Mouse (Mus musculus) thymus, adult 2 months (tissue): ENCODE measurements around the gene Sohlh2.

ENCODE experiments used
- CTCF ChIP-seq: fragments of 200-500 bp; IDR thresholded peaks from 2 replicates; pipeline ENCODE4 v1.5.1; 2012; ENCODE audit warnings: mild to moderate bottlenecking, control low read depth, low read length, moderate library complexity, borderline replicate concordance; ENCODE audit not compliant: control insufficient read depth, poor library complexity, insufficient read depth; ENCODE audit errors: extremely low read depth
- POLR2A ChIP-seq: fragments of 200-500 bp; IDR thresholded peaks from 2 replicates; pipeline ENCODE4 v1.6.1; 2012; ENCODE audit warnings: mild to moderate bottlenecking, low read length, control low read depth, moderate library complexity; ENCODE audit not compliant: control insufficient read depth, poor library complexity, insufficient read depth; ENCODE audit errors: extremely low read depth

- no peak for TF ChIP-seq CTCF
- TF ChIP-seq POLR2A, result no peak
Measured at GRCm38 (mm10) chr3:55241730-55242421, 60.0 kb downstream of the Sohlh2 start, which contains the start of gene Dclk1.
